Mouse (Mus musculus) embryo, embryonic 10 days (tissue): ENCODE measurements around the gene Prim2.

Source experiments
- DNase-seq: peaks from one replicate; pipeline ENCODE4 v3.0.0-alpha.2; 2015; ENCODE audit warnings: low spot score

Prim2 gene

GRCm38 (mm10) chr1:33669708-33670141, at the start of gene Prim2:
Gene Prim2 (minus strand): TSS chr1:33669795.
- peak; percentile 93 for DNase-seq

DNA sequence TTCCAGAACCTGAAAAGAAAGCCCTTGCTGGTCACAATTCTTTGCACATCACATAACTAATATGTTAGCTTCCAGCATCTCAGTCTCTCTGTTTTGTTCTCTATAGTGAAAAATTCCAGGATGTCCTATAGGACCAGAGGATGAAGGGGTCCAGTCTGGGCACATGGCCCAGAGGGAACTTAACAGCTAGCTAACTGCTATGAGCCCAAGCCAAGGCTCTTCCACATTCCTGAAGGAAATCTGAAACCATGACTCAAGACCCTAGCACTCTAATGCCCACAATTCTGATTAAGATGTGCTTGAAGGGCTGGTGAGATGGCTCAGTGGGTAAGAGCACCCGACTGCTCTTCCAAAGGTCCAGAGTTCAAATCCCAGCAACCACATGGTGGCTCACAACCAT, 48.0 kb upstream of the Prim2 start:
- no peak for DNase-seq

DNA sequence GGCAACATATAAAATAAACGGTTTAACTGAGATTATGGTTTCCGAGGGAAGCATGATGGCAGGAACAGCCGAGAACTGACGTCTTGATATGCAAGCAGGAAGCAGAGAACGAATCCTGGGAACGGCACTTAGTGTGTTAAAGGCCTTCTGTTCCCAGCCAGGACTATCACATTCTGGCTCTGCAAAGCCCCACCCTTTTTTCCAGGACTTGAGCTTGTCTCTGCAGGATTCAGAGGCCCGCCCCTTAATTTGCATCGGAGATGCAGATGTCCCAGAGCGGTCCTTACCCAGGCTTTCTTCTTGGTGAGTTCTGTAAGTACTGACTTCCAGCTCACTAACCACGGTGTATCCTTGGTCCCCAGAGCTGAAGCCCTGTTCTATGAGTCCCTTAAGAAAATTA, 45.2 kb upstream of the Prim2 start:
- peak; percentile 65 for DNase-seq

DNA sequence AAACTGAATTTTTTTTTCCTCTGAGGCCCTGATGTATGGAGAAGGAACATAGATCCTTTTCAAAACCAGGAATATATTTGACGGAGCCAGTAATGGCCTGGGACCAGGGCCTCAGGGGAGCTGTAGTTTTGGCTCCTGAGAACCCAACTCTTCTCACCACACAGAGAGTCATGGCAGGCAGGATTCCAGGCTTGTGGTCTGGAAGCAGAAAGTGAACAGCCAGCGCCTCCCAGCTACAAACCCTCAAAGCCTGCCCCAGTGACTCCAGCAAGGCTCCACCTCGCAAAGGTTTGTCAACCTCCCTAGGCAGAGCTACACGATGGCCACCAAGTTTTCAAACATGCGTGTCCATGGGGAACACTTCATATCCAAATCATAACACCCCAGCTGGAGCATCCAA, 42.4 kb upstream of the Prim2 start:
- no peak for DNase-seq

GRCm38 (mm10) chr1:33709615-33710014, 40.0 kb upstream of the Prim2 start:
- DNase-seq, result no peak

- DNase-seq, result no peak
Measured at GRCm38 (mm10) chr1:33701244-33701643, 31.6 kb upstream of the Prim2 start.

- DNase-seq, result no peak
Measured at GRCm38 (mm10) chr1:33696016-33696415, 26.4 kb upstream of the Prim2 start.

DNA sequence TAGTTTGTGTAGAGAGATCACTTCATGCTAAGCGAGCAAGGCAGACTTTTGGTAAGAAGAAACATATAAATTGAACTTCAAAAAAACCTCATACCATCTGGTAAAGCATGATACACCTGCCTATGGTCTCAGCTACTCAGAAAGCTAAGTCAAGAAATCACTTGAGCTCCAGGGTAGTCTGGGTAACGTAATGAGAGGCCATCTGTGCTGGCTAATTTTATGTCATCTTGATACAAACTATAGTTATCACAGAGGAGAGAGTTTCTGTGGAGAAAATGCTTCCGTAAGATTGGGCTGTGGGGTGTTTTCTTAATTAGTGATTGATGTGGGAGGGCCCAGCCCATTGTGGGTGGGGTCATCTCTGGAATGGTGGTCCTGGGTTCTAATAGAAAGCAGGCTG, 24.3 kb upstream of the Prim2 start:
- no peak for DNase-seq

GRCm38 (mm10) chr1:33690087-33690448, 20.5 kb upstream of the Prim2 start:
- no peak for DNase-seq

DNA sequence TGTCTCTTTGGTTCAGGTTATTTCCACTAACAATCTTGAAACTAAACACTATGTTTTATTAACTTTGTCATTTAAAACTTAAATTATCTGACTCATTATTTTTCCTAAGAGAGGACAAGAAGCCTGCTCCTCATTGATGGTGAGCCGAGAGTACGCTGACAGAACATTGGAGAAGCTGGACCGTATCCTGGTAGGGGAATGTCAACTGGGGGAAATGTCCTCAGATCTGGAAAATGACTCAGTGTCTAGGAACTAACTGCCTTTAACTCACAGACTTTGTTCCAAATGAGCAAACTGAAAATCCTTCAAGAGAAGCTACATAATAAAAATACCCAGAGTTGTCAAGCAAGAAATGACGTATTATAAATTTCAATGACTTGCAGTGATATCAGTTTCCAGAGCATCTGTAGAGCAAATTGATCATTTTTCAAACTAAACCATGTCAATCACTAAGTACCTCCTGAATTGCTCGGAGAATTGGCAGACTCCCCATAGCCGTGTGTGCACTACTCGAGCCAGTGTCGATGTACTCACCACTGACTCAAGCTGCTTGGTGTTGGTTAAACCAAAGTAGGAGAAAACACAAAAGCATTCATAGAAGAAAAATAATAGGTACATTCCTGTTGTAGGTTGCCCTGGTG, 20.0 kb upstream of the Prim2 start:
- DNase-seq, result no peak

DNA sequence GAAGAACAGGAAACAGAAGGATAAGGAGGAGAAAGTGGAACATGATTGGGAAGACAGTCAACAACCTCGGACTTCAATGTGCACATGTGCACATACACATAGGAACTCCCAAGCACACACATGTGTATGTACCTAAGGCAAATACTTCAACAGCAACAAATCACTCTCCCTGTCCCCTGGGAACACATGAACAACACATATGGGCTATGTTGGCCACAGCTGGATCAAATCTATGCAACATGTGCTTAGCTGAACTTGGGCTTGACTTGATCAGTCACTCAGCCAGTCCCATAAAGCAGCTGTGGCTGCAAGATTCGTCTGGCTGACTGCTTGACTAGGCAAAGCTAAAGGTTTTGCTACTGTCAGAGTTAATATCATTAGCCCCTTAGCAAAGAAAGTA, 19.2 kb upstream of the Prim2 start:
- no peak for DNase-seq

- DNase-seq, result peak; percentile 58
Measured at GRCm38 (mm10) chr1:33684459-33684858, 14.9 kb upstream of the Prim2 start.

DNA sequence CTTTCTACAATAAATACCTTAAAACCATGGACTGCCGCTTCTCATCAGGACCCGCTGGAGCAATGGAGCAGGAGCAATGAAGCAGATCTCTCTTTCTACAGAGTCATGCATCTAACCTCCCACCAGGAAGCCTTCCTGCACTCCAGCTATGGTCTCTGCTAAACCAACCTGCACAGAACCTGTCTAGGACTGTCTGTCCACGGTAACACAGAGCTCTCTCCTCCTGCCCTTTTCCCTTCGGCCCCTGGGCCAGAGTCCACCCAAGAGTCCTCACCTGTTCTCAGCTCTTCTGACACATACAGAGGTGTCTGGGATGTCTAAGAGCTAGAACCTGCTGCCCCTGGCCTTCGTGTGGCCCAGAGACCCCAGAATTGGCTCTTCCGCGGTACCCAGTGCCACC, 11.3 kb upstream of the Prim2 start:
- no peak for DNase-seq

DNA sequence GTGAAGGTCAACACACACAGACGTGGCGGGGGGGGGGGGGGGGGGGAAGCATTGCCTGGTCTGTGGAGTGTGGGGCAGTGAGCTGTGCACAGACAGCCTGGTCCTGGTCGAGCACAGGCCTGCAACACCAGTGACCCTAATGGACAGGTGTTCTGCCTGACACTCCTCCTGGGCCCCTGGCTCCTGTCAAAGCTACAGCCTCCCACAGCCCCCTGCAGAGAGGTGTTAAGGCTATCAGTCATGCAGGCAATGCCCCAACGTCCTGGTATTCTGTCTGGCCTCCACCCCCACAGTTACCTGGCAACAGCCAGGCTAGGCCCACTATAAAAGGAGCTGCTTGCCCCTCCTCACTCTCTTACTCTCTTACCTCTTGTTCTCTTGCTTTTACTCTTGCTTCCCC, 10.8 kb upstream of the Prim2 start:
- DNase-seq, result no peak

DNA sequence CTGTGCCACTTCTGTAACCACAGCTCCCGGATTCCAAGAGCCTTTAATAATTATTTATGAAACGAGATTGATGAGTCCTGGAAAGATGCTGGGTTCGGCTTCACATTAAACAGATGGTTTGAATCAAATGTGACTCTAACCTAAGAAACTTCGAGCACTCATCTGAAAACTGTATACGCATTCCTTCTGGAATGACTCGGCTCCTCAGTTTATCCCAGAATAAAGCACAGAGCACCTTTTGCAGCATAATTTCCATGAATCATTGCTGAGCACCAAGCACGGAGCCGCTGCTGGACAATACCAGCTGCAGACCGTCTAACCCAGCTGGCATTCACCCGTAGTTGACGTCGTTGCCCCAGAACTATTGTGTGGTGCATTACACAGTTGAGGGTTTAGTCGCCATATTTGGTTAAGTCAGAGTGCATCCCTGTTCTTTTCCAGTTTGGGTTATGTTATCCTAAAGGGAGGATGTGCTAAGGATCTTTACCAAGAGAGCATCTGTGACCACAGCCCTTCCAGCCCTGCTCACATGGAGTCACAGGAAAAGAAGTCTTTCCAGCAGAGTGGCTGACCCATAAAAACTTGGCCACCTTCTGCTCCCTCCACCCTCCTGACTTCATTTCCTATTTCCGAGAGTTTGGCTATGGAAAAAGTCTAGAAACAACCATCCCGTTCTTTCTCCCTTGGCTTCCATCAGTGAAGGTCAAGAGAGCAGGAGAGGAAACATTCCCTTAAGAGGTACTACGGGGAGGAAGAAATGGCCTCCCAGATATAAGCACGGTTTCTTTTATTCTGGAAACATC, 3.8 kb upstream of the Prim2 start:
- no peak for DNase-seq

DNA sequence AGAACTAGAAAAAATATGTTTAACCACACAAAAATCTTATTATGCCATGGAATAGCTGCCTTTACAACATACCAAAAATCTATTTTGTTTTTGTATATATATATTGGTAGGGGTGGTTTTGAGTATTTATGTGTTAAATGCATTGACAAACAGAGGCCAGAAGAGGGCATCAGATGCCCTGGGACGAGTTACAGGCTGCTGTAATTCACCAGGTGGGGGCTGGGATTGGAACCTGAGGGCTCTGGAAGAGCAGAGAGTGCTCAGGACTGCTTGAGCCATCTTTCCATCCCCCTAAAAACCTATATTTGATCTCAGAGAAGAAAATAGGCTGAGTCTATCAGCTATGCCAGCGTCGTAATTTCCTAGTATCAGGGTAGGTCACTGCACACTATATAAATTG, 2.9 kb upstream of the Prim2 start:
- peak; percentile 48 for DNase-seq

- DNase-seq, result no peak
Measured at GRCm38 (mm10) chr1:33672083-33672482, 2.5 kb upstream of the Prim2 start.

DNA sequence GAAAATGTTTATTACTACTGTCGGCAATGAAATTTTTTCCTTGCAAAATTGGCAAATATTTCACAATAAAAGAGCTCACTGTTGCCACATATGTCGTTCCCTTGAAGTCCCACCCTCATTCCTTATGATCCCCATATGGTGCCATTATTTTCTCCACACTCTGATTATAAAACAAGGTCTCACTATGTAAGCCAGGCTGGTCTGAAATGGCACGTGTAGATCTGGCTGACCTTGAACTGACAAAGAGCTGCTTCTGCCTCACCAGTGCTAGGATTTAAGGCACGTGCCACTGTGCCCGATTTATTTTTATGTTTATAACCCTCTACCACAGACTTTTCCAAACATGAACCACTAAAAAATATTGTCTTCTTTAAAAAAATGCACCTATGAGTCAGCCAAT, 1.8 kb upstream of the Prim2 start:
- DNase-seq, result no peak

- DNase-seq, result peak; percentile 85
Measured at GRCm38 (mm10) chr1:33670164-33670616, 595 bp upstream of the Prim2 start.

- DNase-seq, result no peak
Measured at GRCm38 (mm10) chr1:33663605-33664117, 5.9 kb downstream of the Prim2 start.

- DNase-seq, result peak; percentile 35
Measured at GRCm38 (mm10) chr1:33663163-33663562, 6.4 kb downstream of the Prim2 start.

- DNase-seq, result no peak
Measured at GRCm38 (mm10) chr1:33658302-33658701, 11.3 kb downstream of the Prim2 start.

- no peak for DNase-seq
Measured at GRCm38 (mm10) chr1:33657574-33658149, 11.9 kb downstream of the Prim2 start.
